Mouse (Mus musculus) erythroblast, embryonic 14.5 days (primary cell): Measurements from ENCODE around the gene Nkd2.

Experiments used
- GATA1 ChIP-seq: IDR thresholded peaks from 2 replicates; pipeline ENCODE4 v1.6.1; 2012; ENCODE audit warnings: low read length, inconsistent platforms, mixed read lengths
- TAL1 ChIP-seq: IDR thresholded peaks from 3 replicates; pipeline ENCODE4 v1.6.1; 2012; ENCODE audit warnings: low read length, inconsistent platforms, mixed read lengths

GRCm38 (mm10) chr13:73839137-73839548 is 8.3 kb downstream of the Nkd2 start:
- TF ChIP-seq TAL1 (no peak), GATA1 (no peak)
